ENCODE assay signal across 16 mouse cellular contexts in genomic region chr11:72491130-72491960, GRCm38 (mm10). TPM values are rescaled to one million over a fixed set of nuclear protein-coding genes. Genes with fewer than 3 reads are reported as not detected.
DNase-seq lines count a peak whose midpoint lies in the region; ATAC-seq lines count a peak whose summit lies in the region.
"Had no signal": no experiment of that assay in that cellular context is flagged by ENCODE, and none has a peak within 500 bp of the region (broad histone marks: within the 10 kb centered on the region; RNA-seq: fewer than 3 reads in every experiment).

No protein-coding gene starts in this region.

- 67% methylated on average over 15 of the region's 15 CpGs for WGBS in intestine, embryonic 15.5 days

- H3K36me3 ChIP-seq in intestine, embryonic 15.5 days, result no peaks in the 10 kb centered on the region
- H3K36me3 ChIP-seq: hindbrain, embryonic 15.5 days; kidney, embryonic 15.5 days had no signal

- H3K4me1 ChIP-seq in intestine, embryonic 15.5 days (replicated peaks), result peaks cover 18% of the 10 kb centered on the region

- DNase-seq in frontal cortex, postnatal 25 days (ENCODE audit: low spot score in 2 of 2), result no peak
- DNase-seq in 416B (ENCODE audit: low read depth), result peak; percentile 97
- DNase-seq in frontal cortex, postnatal 36 days (ENCODE audit: low spot score in 2 of 2), result peak; percentile 58 to 68
- peak; percentile 71 to 81 for DNase-seq in right cerebral cortex, adult 2 months (ENCODE audit: low spot score in 2 of 2)
- no peak for DNase-seq in urinary bladder, postnatal 10 days (ENCODE audit: low spot score)
- no peak for DNase-seq in heart, adult 11 months
- DNase-seq: adrenal gland, adult 2 months; cerebellum, adult 9-11 months; heart, postnatal 10 days; liver, postnatal 0 days had no signal

- no peak overlapping the region for H3K9ac ChIP-seq in intestine, embryonic 15.5 days
- H3K9ac ChIP-seq: hindbrain, embryonic 15.5 days; kidney, embryonic 15.5 days; liver, postnatal 0 days had no signal

- peaks cover 31% of the 10 kb centered on the region for H3K27me3 ChIP-seq in intestine, embryonic 15.5 days (replicated peaks)
- H3K27me3 ChIP-seq: hindbrain, embryonic 15.5 days had no signal

- no peak overlapping the region for H3K4me3 ChIP-seq in intestine, embryonic 15.5 days (replicated peaks)
- H3K4me3 ChIP-seq: erythroblast, embryonic 14.5 days; kidney, embryonic 15.5 days; myocyte had no signal

- H3K9me3 ChIP-seq in intestine, embryonic 15.5 days, result no peaks in the 10 kb centered on the region
- H3K9me3 ChIP-seq: hindbrain, embryonic 15.5 days; kidney, embryonic 15.5 days had no signal

- peak; percentile 24; the same call in 1 of the 2 replicates for ATAC-seq in frontal cortex, adult (ENCODE audit: low TSS enrichment)
- no peak for ATAC-seq in intestine, embryonic 15.5 days
- ATAC-seq: liver, postnatal 0 days had no signal

- H3K4me2 ChIP-seq in intestine, embryonic 15.5 days (replicated peaks), result no peak overlapping the region
- H3K4me2 ChIP-seq: kidney, embryonic 15.5 days had no signal

- H3K27ac ChIP-seq in intestine, embryonic 15.5 days, result no peak overlapping the region
- H3K27ac ChIP-seq: hindbrain, embryonic 15.5 days; kidney, embryonic 15.5 days had no signal

RNA-seq across cellular contexts. Expression of gene Spns2, which starts 1.6 kb away (rescaled TPM):
- polyA plus RNA-seq in intestine, embryonic 15.5 days (2015; fragmentation: Nextera tagmentation; extraction: Ambion mirVana), result 5.3 and 5.6 TPM in 2 replicates

RNA-seq across cellular contexts. Expression of gene Mybbp1a, which starts 50.2 kb away (rescaled TPM):
- 171 and 172 TPM in 2 replicates for polyA plus RNA-seq in intestine, embryonic 15.5 days (2015; fragmentation: Nextera tagmentation; extraction: Ambion mirVana)

RNA-seq across cellular contexts. Expression of gene Ggt6, which starts 56.0 kb away (rescaled TPM):
- 11.5 and 14.4 TPM in 2 replicates for polyA plus RNA-seq in intestine, embryonic 15.5 days (2015; fragmentation: Nextera tagmentation; extraction: Ambion mirVana)
- polyA plus RNA-seq: erythroblast, embryonic 14.5 days; hindbrain, embryonic 15.5 days; myocyte had no signal

RNA-seq across cellular contexts. Expression of gene Spns3, which starts 59.0 kb away (rescaled TPM):
- polyA plus RNA-seq in intestine, embryonic 15.5 days (2015; fragmentation: Nextera tagmentation; extraction: Ambion mirVana), result 1.2 and 1.6 TPM in 2 replicates

Comparison
In these comparisons a context has a peak if more than half of its experiments do, and no peak if none do; other contexts are left out.
1. DNase-seq: peak in 416B (single experiment), frontal cortex, postnatal 36 days (2 of 2) and right cerebral cortex, adult 2 months (2 of 2); none in frontal cortex, postnatal 25 days (0 of 2), urinary bladder, postnatal 10 days (single experiment) and heart, adult 11 months (single experiment).